Mouse (Mus musculus) lung, embryonic 16.5 days (tissue): ENCODE measurements around the gene Tmem117. TPM values are rescaled to one million over a fixed set of nuclear protein-coding genes. Genes with fewer than 3 reads are reported as not detected.

ENCODE experiments used
- ATAC-seq: fragments of 200-750 bp; cut with Nextera tagmentation; 2 replicates; pipeline ENCODE4 v1.8.0; 2017; ENCODE audit warnings: low read depth, mild to moderate bottlenecking, moderate library complexity
- H3K27ac ChIP-seq: fragments of 300-500 bp; sonication (generic); 2 replicates; pipeline ENCODE4 v1.5.1; 2014; ENCODE audit warnings: mild to moderate bottlenecking, control low read depth, low read length
- H3K27me3 ChIP-seq: fragments of 300-500 bp; sonication (generic); 2 replicates; pipeline ENCODE4 v1.6.1; 2014; ENCODE audit warnings: low read depth, low read length, mixed read lengths; ENCODE audit not compliant: control insufficient read depth, insufficient read depth
- H3K36me3 ChIP-seq: fragments of 300-500 bp; sonication (generic); 2 replicates; pipeline ENCODE4 v1.6.1; 2014; ENCODE audit warnings: low read length; ENCODE audit not compliant: control insufficient read depth, insufficient read depth
- H3K4me1 ChIP-seq: fragments of 300-500 bp; sonication (generic); replicated peaks from 2 replicates; pipeline ENCODE4 v1.6.1; 2014; ENCODE audit warnings: low read length, mixed read lengths; ENCODE audit not compliant: control insufficient read depth, insufficient read depth
- H3K4me2 ChIP-seq: fragments of 300-500 bp; sonication (generic); 2 replicates; pipeline ENCODE4 v1.6.1; 2014; ENCODE audit warnings: low read depth, low read length, control low read depth
- H3K4me3 ChIP-seq: fragments of 300-500 bp; sonication (generic); 2 replicates; pipeline ENCODE4 v1.5.1; 2014; ENCODE audit warnings: mild to moderate bottlenecking, low read length, control low read depth
- H3K9ac ChIP-seq: fragments of 300-500 bp; sonication (generic); 2 replicates; pipeline ENCODE4 v1.6.1; 2014; ENCODE audit warnings: low read length, control low read depth
- H3K9me3 ChIP-seq: fragments of 300-500 bp; sonication (generic); 2 replicates; pipeline ENCODE4 v1.6.1; 2016; ENCODE audit warnings: low read length; ENCODE audit not compliant: control insufficient read depth
- WGBS: fragments of 180-500 bp; shearing (Covaris S2); extraction: QIAGEN DNeasy Blood & Tissue Kit; methylation state at CpG from one replicate; pipeline ENCODE4 v1.1.7; 2014; 5-methylcytosine and 5-hydroxymethylcytosine counted together
- polyA plus RNA-seq: library from polyadenylated mRNA; unstranded; fragments of >200 nt; fragmentation: Nextera tagmentation; extraction: Ambion mirVana; gene quantifications from 2 replicates; pipeline ENCODE4 v1.2.1, GENCODE M21; 2015

The Tmem117 gene
- polyA plus RNA-seq, 1 experiment from 2014 or later = 2.7 TPM

- no peak for ATAC-seq
- no peak overlapping the region for H3K27ac ChIP-seq
- H3K4me1 ChIP-seq = no peaks in the 10 kb centered on the region
- 60% methylated on average over 11 of the region's 11 CpGs for WGBS
- no peaks in the 10 kb centered on the region for H3K9me3 ChIP-seq
- H3K9ac ChIP-seq = no peak overlapping the region
- peaks cover 7% of the 10 kb centered on the region for H3K27me3 ChIP-seq
- no peaks in the 10 kb centered on the region for H3K36me3 ChIP-seq
- H3K4me2 ChIP-seq = no peak overlapping the region
- H3K4me3 ChIP-seq = no peak overlapping the region
These were observed 5.5 kb downstream of the Tmem117 start for GRCm38 (mm10) chr15:94634524-94634923.

DNA sequence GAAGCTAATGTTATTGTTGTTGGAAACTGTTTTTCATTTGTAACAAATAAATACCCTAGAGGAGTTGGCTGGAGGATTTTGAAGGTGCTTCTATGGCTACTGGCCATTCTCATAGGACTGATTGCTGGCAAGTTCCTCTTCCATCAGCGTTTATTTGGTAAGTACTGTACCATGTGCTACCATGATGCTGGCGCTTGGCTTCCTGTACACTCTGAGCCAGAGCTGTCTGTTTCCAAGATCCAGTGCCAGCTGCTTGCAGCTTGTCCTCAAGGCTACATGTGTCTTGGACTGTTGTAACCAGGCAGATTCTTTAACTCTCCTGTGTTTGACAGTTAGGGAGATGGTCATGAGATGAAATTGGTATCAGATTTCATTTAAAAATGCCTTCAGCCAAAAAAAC lies 9.2 kb downstream of the Tmem117 start:
- no peaks in the 10 kb centered on the region for H3K4me1 ChIP-seq
- WGBS = 69% methylated on average over 2 of the region's 2 CpGs
- H3K36me3 ChIP-seq = no peaks in the 10 kb centered on the region
- H3K9ac ChIP-seq = no peak overlapping the region
- H3K27me3 ChIP-seq = no peaks in the 10 kb centered on the region
- no peak overlapping the region for H3K4me3 ChIP-seq
- no peak overlapping the region for H3K27ac ChIP-seq
- no peak overlapping the region for H3K4me2 ChIP-seq
- no peaks in the 10 kb centered on the region for H3K9me3 ChIP-seq
- ATAC-seq = no peak

GRCm38 (mm10) chr15:94639126-94639525 lies 10.1 kb downstream of the Tmem117 start:
- Histone ChIP-seq H3K4me3 (no peak overlapping the region), H3K27ac (no peak overlapping the region), H3K27me3 (no peaks in the 10 kb centered on the region), H3K36me3 (no peaks in the 10 kb centered on the region), H3K4me1 (no peaks in the 10 kb centered on the region), H3K9me3 (no peaks in the 10 kb centered on the region), H3K9ac (no peak overlapping the region), H3K4me2 (no peak overlapping the region)
- WGBS = 85% methylated on average over 2 of the region's 2 CpGs
- ATAC-seq = no peak

DNA sequence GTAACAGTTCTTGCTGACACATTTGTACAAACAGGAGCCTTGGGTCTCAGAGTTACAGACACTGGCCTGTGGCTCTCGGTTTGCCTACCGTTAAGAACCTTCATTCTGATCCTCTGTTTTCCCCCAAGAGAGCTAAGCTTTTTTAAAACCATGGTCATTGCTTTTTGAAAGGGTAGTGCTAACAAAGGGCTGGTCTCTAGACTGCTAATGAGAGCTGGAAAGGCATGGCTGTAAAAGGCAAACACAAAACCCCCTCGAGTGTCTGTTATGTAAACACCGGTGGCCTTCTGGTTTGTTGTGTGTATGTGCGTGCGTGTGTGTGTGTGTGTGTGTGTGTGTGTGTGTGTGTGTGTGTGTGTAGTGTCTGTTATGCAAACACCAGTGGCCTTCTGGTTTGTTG lies 17.0 kb downstream of the Tmem117 start:
- 44% methylated on average over 6 of the region's 6 CpGs for WGBS

DNA sequence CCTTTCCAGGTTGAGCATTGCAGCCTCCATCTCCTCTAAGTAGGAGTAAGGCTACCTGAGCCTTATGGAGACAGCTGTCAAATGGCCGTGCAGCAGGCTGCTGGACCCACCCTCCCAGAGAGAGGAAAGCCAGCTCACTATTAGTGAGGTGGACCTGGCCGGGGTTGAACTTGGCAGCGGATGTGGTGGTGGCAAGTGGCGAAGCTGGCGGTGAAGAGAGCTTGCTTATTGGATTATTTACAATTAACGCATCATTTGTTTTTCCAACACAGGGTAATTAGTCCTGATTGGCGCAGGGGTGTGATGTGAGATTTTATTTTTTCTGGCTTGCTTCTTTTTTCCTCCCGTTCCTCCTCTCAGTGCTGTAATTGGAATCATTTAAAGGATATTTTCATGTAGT lies 19.4 kb downstream of the Tmem117 start:
- no peak for ATAC-seq
- H3K36me3 ChIP-seq = no peaks in the 10 kb centered on the region
- 83% methylated on average over 8 of the region's 8 CpGs for WGBS

More for the DNA sequence above, 17.0 kb downstream of the Tmem117 start:
- H3K4me3 ChIP-seq = no peak overlapping the region
- no peaks in the 10 kb centered on the region; the same call in 1 of the 2 replicates for H3K4me1 ChIP-seq
- H3K4me2 ChIP-seq = no peak overlapping the region
- no peaks in the 10 kb centered on the region for H3K27me3 ChIP-seq
- H3K9me3 ChIP-seq = no peaks in the 10 kb centered on the region
- H3K36me3 ChIP-seq = no peaks in the 10 kb centered on the region
- H3K9ac ChIP-seq = no peak overlapping the region
- ATAC-seq = no peak
- H3K27ac ChIP-seq = no peak overlapping the region

DNA sequence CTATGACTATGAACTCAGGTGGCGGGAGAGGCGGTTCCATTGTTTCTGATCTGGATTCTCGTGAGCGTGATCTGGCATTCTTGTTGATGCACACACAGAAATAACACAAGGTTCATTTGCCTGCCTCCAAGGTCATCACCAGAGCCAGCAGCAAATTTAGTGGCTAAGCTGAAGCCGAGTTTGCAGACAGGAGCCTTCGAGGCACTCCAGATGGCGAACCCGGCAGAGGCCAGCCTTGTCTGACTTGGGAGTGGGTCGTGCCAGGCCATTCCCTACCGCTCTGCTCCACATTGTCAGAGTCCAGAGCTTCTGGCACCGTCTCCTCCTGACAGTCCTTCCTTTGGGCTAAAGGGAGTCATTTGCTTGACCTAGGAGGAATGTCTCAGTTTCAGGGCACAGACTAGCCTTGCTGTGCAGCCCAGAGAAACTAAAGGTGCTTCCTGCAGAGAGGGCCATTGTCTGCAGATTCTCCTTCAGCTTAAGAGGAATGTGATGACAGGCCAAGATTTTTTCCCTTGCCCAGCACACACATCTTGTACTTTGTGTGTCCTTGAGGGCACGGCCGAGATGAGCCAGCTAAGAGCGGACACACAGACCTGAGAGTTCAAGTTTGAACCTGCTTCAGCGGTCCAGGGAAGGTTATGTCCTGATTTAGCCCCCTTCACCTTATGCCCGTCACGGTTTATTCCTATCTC lies 20.2 kb downstream of the Tmem117 start:
- WGBS = 49% methylated on average over 17 of the region's 17 CpGs
- no peak for ATAC-seq
- no peak overlapping the region for H3K27ac ChIP-seq
- no peaks in the 10 kb centered on the region for H3K27me3 ChIP-seq
- H3K4me2 ChIP-seq = no peak overlapping the region
- no peak overlapping the region for H3K9ac ChIP-seq
- H3K4me1 ChIP-seq = no peaks in the 10 kb centered on the region; the same call in none of the 2 replicates
- H3K9me3 ChIP-seq = no peaks in the 10 kb centered on the region
- H3K36me3 ChIP-seq = no peaks in the 10 kb centered on the region
- H3K4me3 ChIP-seq = no peak overlapping the region

More for the DNA sequence above, 19.4 kb downstream of the Tmem117 start:
- Histone ChIP-seq H3K9me3 (no peaks in the 10 kb centered on the region), H3K4me3 (no peak overlapping the region), H3K4me2 (no peak overlapping the region), H3K4me1 (no peaks in the 10 kb centered on the region; the same call in none of the 2 replicates), H3K27ac (no peak overlapping the region), H3K27me3 (no peaks in the 10 kb centered on the region), H3K9ac (no peak overlapping the region)

- 36% methylated on average over 13 of the region's 13 CpGs for WGBS
- ATAC-seq = no peak
- no peak overlapping the region for H3K4me2 ChIP-seq
These were observed 20.7 kb downstream of the Tmem117 start for GRCm38 (mm10) chr15:94649766-94650120.

GRCm38 (mm10) chr15:94651350-94651749 lies 22.3 kb downstream of the Tmem117 start:
- Histone ChIP-seq H3K36me3 (no peaks in the 10 kb centered on the region), H3K9ac (no peak overlapping the region), H3K4me1 (peaks cover 2% of the 10 kb centered on the region), H3K9me3 (no peaks in the 10 kb centered on the region), H3K27me3 (no peaks in the 10 kb centered on the region), H3K4me3 (no peak overlapping the region), H3K27ac (no peak overlapping the region), H3K4me2 (no peak overlapping the region)
- no peak for ATAC-seq
- WGBS = 66% methylated on average over 9 of the region's 9 CpGs

More at GRCm38 (mm10) chr15:94649766-94650120, 20.7 kb downstream of the Tmem117 start:
- Histone ChIP-seq H3K27me3 (no peaks in the 10 kb centered on the region), H3K9me3 (no peaks in the 10 kb centered on the region), H3K36me3 (no peaks in the 10 kb centered on the region), H3K9ac (no peak overlapping the region), H3K4me3 (no peak overlapping the region), H3K4me1 (no peaks in the 10 kb centered on the region; the same call in none of the 2 replicates), H3K27ac (no peak overlapping the region)

GRCm38 (mm10) chr15:94651969-94652842 lies 23.2 kb downstream of the Tmem117 start:
- no peaks in the 10 kb centered on the region for H3K36me3 ChIP-seq
- no peaks in the 10 kb centered on the region for H3K27me3 ChIP-seq
- no peak overlapping the region for H3K4me2 ChIP-seq
- no peaks in the 10 kb centered on the region for H3K9me3 ChIP-seq
- ATAC-seq = no peak
- no peak overlapping the region for H3K9ac ChIP-seq
- WGBS = 45% methylated on average over 13 of the region's 13 CpGs
- no peak overlapping the region for H3K27ac ChIP-seq
- peaks cover 2% of the 10 kb centered on the region for H3K4me1 ChIP-seq
- no peak overlapping the region for H3K4me3 ChIP-seq
